Mouse (Mus musculus) telencephalon, adult 2 months (tissue): ENCODE results near the gene 6720489N17Rik.
"Not testable (repeated sequence)": the region's sequence is repeated elsewhere in the genome, so short reads cannot be mapped to it uniquely, and the experiment has no call there.

ENCODE experiments used
- DNase-seq: peaks from one replicate; pipeline ENCODE4 v3.0.0-alpha.2; 2011; ENCODE audit warnings: low read depth, low spot score

The 6720489N17Rik gene

GRCm38 (mm10) chr13:62623577-62624276, at the start of gene 6720489N17Rik:
TSS of gene 6720489N17Rik (minus strand) at chr13:62624182.
- DNase-seq, result peak; percentile 50

DNA sequence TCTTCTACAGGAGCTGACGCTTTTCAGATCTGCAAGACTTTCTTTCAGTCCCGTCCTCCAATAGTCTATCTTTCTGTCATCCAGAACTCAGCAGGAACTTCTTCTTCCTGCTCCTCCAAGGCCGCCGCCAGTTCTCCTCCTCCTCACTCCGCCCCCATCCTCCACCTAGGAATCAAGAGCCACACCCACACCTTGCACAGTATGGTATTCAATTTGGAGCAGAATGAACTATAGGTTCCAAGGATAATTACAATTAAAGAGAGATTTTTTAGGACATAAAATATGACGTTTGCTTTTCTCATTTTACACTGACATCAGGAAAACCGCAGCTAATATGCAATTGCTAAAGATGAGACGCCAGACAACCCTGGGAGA, 29.4 kb upstream of the 6720489N17Rik start:
- no peak for DNase-seq

DNA sequence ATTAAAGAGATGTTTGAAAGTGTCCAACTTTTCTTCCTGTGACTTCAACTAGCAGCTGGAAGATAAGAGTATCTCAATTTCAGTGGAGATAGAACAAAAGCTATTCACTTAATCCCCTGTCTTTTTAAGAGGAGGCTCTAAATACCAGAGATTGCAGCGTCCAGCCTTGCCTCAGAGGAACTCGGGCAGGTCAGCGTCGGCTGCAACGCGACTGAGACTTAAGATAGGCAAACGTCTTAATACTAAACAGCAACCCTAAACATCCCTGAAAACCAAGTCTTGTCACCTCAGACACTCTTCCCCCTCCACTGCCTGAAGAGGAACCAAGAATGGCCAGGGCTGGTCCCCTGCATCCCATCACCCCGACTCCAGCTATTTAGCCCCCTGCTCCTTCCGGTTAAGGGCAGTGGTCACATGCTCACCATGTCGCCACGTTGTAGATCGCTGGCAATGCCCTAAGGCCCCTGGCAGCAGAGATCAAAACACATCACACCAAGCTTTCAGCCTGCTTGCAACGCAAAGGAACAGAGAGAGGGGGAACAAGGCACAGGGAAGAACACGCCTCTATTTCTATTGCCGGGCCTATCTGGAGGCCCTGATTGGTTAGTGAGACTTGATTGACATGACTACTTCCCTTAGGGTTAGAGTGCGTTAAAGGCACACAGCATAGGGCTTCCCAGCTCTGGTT, 28.8 kb upstream of the 6720489N17Rik start:
- DNase-seq, result peak; percentile 80

DNA sequence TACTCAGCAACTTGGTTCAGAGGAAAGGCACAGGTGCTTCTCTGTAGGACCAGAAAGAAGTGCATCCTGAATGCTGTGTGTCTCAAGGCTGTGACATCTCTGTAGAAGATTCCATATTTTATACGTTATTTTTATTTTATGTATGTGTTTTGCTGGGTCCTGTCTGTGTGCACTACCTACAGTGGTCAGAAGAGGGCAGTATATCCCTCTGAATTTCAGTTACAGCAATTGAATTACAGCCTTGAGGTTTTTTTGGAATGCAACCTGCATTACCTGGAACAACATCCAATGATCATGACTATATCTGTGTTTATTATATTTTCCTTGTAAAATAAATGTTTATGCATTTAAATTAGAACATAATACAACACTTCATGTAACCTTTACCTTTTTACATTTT, 3.1 kb upstream of the 6720489N17Rik start:
- DNase-seq, result not testable (repeated sequence)

DNA sequence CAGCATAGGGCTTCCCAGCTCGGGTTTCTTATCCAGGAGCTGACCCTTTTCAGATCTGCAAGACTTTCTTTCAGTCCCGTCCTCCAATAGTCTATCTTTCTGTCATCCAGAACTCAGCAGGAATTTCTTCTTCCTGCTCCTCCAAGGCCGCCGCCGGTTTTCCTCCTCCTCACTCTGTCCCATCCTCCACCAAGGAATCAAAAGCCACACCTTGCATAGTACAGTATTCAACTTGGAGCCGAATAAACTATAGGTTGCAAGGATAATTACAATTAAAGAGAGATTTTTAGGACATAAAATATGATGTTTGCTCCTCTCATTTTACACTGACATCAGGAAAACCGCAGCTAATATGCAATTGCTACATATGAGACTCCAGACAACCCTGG, 289 bp upstream of the 6720489N17Rik start:
- not testable (repeated sequence) for DNase-seq

DNA sequence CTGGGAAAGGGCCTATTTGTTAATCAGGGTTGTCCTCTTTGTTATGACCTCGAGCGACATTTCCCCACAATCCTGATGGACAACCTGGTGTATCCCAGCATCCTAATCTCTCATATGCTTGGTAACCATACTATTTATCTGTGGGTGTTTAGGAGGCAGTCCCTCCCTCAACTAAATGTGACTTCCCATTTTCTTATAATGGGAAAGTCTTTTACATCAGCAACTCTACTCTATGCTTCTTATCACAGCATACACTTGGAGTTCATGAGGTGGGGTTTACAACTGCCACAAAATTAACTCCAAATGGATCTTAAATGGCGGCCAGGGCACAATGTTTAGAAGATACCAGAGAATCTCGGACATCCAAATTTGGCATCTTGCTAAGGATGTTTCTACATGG, 6.5 kb downstream of the 6720489N17Rik start:
- not testable (repeated sequence) for DNase-seq

- DNase-seq, result not testable (repeated sequence)
Measured at GRCm38 (mm10) chr13:62571099-62571498, 52.9 kb downstream of the 6720489N17Rik start, which contains the start of gene Zfp934. TSS of gene Zfp934 (minus strand) at chr13:62571199.

DNA sequence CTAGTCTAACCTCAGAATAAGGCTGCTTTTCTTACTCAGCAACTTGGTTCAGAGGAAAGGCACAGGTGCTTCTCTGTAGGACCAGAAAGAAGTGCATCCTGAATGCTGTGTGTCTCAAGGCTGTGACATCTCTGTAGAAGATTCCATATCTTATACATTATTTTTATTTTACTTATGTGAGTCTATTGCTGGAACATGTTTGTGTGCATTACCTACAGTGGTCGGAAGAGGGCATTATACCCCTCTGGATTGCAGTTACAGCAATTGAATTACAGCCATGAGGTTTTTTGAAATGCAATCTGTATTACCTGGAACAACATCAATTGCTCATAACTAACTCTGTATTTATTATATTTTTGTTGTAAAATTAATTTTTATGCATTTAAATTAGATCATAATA, 62.3 kb downstream of the 6720489N17Rik start:
- not testable (repeated sequence) for DNase-seq

DNA sequence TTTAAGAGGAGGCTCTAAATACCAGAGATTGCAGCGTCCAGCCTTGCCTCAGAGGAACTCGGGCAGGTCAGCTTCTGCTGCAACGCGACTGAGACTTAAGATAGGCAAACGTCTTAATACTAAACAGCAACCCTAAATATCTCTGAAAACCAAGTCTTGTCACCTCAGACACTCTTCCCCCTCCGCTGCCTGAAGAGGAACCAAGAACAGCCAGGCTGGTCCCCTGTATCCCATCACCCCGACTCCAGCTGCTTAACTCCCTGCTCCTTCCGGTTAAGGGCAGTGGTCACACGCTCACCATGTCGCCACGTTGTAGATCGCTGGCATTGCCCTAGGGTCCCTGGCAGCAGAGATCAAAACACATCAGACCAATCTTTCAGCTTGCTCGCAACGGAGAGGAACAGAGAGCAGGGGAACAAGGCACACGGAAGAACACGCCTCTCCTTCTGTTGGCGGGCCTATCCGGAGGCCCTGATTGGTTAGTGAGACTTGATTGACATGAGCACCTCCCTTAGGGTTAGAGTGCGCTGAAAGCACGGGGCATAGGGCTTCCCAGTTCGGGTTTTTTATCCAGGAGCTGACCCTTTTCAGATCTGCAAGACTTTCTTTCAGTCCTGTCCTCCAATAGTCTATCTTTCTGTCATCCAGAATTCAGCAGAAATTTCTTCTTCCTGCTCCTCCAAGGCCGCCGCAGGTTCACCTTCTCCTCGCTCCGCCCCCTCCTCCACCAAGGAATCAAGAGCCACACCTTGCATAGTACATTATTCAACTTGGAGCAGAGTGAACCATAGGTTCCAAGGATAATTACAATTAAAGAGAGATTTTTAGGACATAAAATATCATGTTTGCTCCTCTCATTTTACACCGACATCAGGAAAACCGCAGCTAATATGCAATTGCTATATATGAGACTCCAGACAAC, 65.5 kb downstream of the 6720489N17Rik start, which contains the start of gene Zfp935:
Gene Zfp935, minus strand, starts transcription at position 323 of the 922 bp plus-strand sequence.
- DNase-seq, result peak; percentile 0
